Mouse (Mus musculus): ENCODE results near the gene Prkcd. TPM values are rescaled to one million over a fixed set of nuclear protein-coding genes. Genes with fewer than 3 reads are reported as not detected.
A peak's percentile ranks its signal among the peaks of the same experiment; 100 is the strongest.

Gene Prkcd
- polyA plus RNA-seq, 1 experiment from 2014 or later, result 35.7 TPM

- DNase-seq (ENCODE audit: low spot score), result no peak
- Histone ChIP-seq H3K36me3 (ENCODE audit: control insufficient read depth, insufficient read depth, low read length) (no peaks in the 10 kb centered on the region), H3K9me3 (ENCODE audit: control insufficient read depth, low read length) (no peaks in the 10 kb centered on the region), H3K4me3 (ENCODE audit: low read depth, low read length) (no peak overlapping the region), H3K27me3 (ENCODE audit: control insufficient read depth, insufficient read depth, low read length) (no peaks in the 10 kb centered on the region), H3K4me1 (ENCODE audit: control insufficient read depth, insufficient read depth, low read length) (no peaks in the 10 kb centered on the region), H3K9ac (ENCODE audit: low read length) (no peak overlapping the region), H3K27ac (replicated peaks; ENCODE audit: low read depth, low read length) (no peak overlapping the region), H3K4me2 (ENCODE audit: low read depth, severe bottlenecking) (no peak overlapping the region)
- WGBS, result 77% methylated on average over 5 of the region's 5 CpGs
- ATAC-seq (ENCODE audit: insufficient number of reproducible peaks, low FRiP score, low TSS enrichment, low read depth), result no peak
Measured at GRCm38 (mm10) chr14:30630811-30631576, 5.0 kb upstream of the Prkcd start.

GRCm38 (mm10) chr14:30629839-30630238, 3.8 kb upstream of the Prkcd start:
- H3K9ac ChIP-seq (ENCODE audit: low read length), result no peak overlapping the region
- no peak for DNase-seq (ENCODE audit: low spot score)
- no peaks in the 10 kb centered on the region for H3K27me3 ChIP-seq (ENCODE audit: control insufficient read depth, insufficient read depth, low read length)
- H3K4me2 ChIP-seq (ENCODE audit: low read depth, severe bottlenecking), result no peak overlapping the region
- H3K27ac ChIP-seq (replicated peaks; ENCODE audit: low read depth, low read length), result no peak overlapping the region
- no peak for ATAC-seq (ENCODE audit: insufficient number of reproducible peaks, low FRiP score, low TSS enrichment, low read depth)
- no peaks in the 10 kb centered on the region for H3K36me3 ChIP-seq (ENCODE audit: control insufficient read depth, insufficient read depth, low read length)
- WGBS, result 39% methylated on average over 4 of the region's 4 CpGs
- no peak overlapping the region for H3K4me3 ChIP-seq (ENCODE audit: low read depth, low read length)
- peaks cover 3% of the 10 kb centered on the region for H3K4me1 ChIP-seq (ENCODE audit: control insufficient read depth, insufficient read depth, low read length)
- no peaks in the 10 kb centered on the region for H3K9me3 ChIP-seq (ENCODE audit: control insufficient read depth, low read length)

GRCm38 (mm10) chr14:30628235-30628634, 2.2 kb upstream of the Prkcd start:
- no peaks in the 10 kb centered on the region for H3K9me3 ChIP-seq (ENCODE audit: control insufficient read depth, low read length)
- H3K9ac ChIP-seq (ENCODE audit: low read length), result no peak overlapping the region
- H3K36me3 ChIP-seq (ENCODE audit: control insufficient read depth, insufficient read depth, low read length), result no peaks in the 10 kb centered on the region
- H3K4me2 ChIP-seq (ENCODE audit: low read depth, severe bottlenecking), result no peak overlapping the region
- no peak for ATAC-seq (ENCODE audit: insufficient number of reproducible peaks, low FRiP score, low TSS enrichment, low read depth)
- no peak for DNase-seq (ENCODE audit: low spot score)
- no peak overlapping the region for H3K4me3 ChIP-seq (ENCODE audit: low read depth, low read length)
- no peaks in the 10 kb centered on the region for H3K27me3 ChIP-seq (ENCODE audit: control insufficient read depth, insufficient read depth, low read length)
- WGBS, result 88% methylated on average over 5 of the region's 5 CpGs
- peaks cover 5% of the 10 kb centered on the region for H3K4me1 ChIP-seq (ENCODE audit: control insufficient read depth, insufficient read depth, low read length)
- H3K27ac ChIP-seq (replicated peaks; ENCODE audit: low read depth, low read length), result no peak overlapping the region

- WGBS, result 57% methylated on average over 12 of the region's 12 CpGs
- Histone ChIP-seq H3K4me1 (ENCODE audit: control insufficient read depth, insufficient read depth, low read length) (peaks cover 5% of the 10 kb centered on the region), H3K4me2 (ENCODE audit: low read depth, severe bottlenecking) (peak overlapping the region; percentile 72), H3K36me3 (ENCODE audit: control insufficient read depth, insufficient read depth, low read length) (no peaks in the 10 kb centered on the region), H3K27me3 (ENCODE audit: control insufficient read depth, insufficient read depth, low read length) (no peaks in the 10 kb centered on the region), H3K9me3 (ENCODE audit: control insufficient read depth, low read length) (no peaks in the 10 kb centered on the region), H3K4me3 (ENCODE audit: low read depth, low read length) (peak overlapping the region; percentile 76), H3K9ac (ENCODE audit: low read length) (no peak overlapping the region), H3K27ac (replicated peaks; ENCODE audit: low read depth, low read length) (no peak overlapping the region)
- ATAC-seq (ENCODE audit: insufficient number of reproducible peaks, low FRiP score, low TSS enrichment, low read depth), result no peak
- DNase-seq (ENCODE audit: low spot score), result no peak
Measured at GRCm38 (mm10) chr14:30626756-30627742, 1.0 kb upstream of the Prkcd start.

GRCm38 (mm10) chr14:30625131-30625807, 741 bp downstream of the Prkcd start:
- no peak overlapping the region for H3K27ac ChIP-seq (replicated peaks; ENCODE audit: low read depth, low read length)
- ATAC-seq (ENCODE audit: insufficient number of reproducible peaks, low FRiP score, low TSS enrichment, low read depth), result peak; percentile 15; the same call in 1 of the 2 replicates
- WGBS, result under 1% methylated on average over 39 of the region's 39 CpGs

GRCm38 (mm10) chr14:30624277-30624721, 1.7 kb downstream of the Prkcd start:
- H3K9me3 ChIP-seq (ENCODE audit: control insufficient read depth, low read length), result no peaks in the 10 kb centered on the region
- peak overlapping the region; percentile 15; the same call in 1 of the 2 replicates for H3K4me2 ChIP-seq (ENCODE audit: low read depth, severe bottlenecking)
- no peaks in the 10 kb centered on the region for H3K36me3 ChIP-seq (ENCODE audit: control insufficient read depth, insufficient read depth, low read length)
- no peak overlapping the region for H3K27ac ChIP-seq (replicated peaks; ENCODE audit: low read depth, low read length)
- no peak for DNase-seq (ENCODE audit: low spot score)
- no peaks in the 10 kb centered on the region for H3K27me3 ChIP-seq (ENCODE audit: control insufficient read depth, insufficient read depth, low read length)
- no peak overlapping the region for H3K9ac ChIP-seq (ENCODE audit: low read length)
- H3K4me3 ChIP-seq (ENCODE audit: low read depth, low read length), result no peak overlapping the region
- H3K4me1 ChIP-seq (ENCODE audit: control insufficient read depth, insufficient read depth, low read length), result peaks cover 5% of the 10 kb centered on the region
- no peak for ATAC-seq (ENCODE audit: insufficient number of reproducible peaks, low FRiP score, low TSS enrichment, low read depth)
- WGBS, result 67% methylated on average over 8 of the region's 8 CpGs

More at GRCm38 (mm10) chr14:30625131-30625807, 741 bp downstream of the Prkcd start:
- no peaks in the 10 kb centered on the region for H3K36me3 ChIP-seq (ENCODE audit: control insufficient read depth, insufficient read depth, low read length)
- peak overlapping the region; percentile 76 for H3K4me3 ChIP-seq (ENCODE audit: low read depth, low read length)
- H3K9me3 ChIP-seq (ENCODE audit: control insufficient read depth, low read length), result no peaks in the 10 kb centered on the region
- peak; percentile 62 for DNase-seq (ENCODE audit: low spot score)
- peak overlapping the region; percentile 76 for H3K9ac ChIP-seq (ENCODE audit: low read length)
- H3K4me2 ChIP-seq (ENCODE audit: low read depth, severe bottlenecking), result peak overlapping the region; percentile 72
- H3K27me3 ChIP-seq (ENCODE audit: control insufficient read depth, insufficient read depth, low read length), result no peaks in the 10 kb centered on the region
- peaks cover 5% of the 10 kb centered on the region for H3K4me1 ChIP-seq (ENCODE audit: control insufficient read depth, insufficient read depth, low read length)

- H3K4me2 ChIP-seq (ENCODE audit: low read depth, severe bottlenecking), result no peak overlapping the region
- no peak overlapping the region for H3K27ac ChIP-seq (replicated peaks; ENCODE audit: low read depth, low read length)
- no peak overlapping the region for H3K4me3 ChIP-seq (ENCODE audit: low read depth, low read length)
- DNase-seq (ENCODE audit: low spot score), result no peak
- no peaks in the 10 kb centered on the region for H3K27me3 ChIP-seq (ENCODE audit: control insufficient read depth, insufficient read depth, low read length)
- no peak overlapping the region for H3K9ac ChIP-seq (ENCODE audit: low read length)
- H3K4me1 ChIP-seq (ENCODE audit: control insufficient read depth, insufficient read depth, low read length), result peaks cover 5% of the 10 kb centered on the region
- H3K9me3 ChIP-seq (ENCODE audit: control insufficient read depth, low read length), result no peaks in the 10 kb centered on the region
- no peaks in the 10 kb centered on the region for H3K36me3 ChIP-seq (ENCODE audit: control insufficient read depth, insufficient read depth, low read length)
- no peak for ATAC-seq (ENCODE audit: insufficient number of reproducible peaks, low FRiP score, low TSS enrichment, low read depth)
- WGBS, result 90% methylated on average over 8 of the region's 8 CpGs
Measured at GRCm38 (mm10) chr14:30622556-30622955, 3.5 kb downstream of the Prkcd start.

GRCm38 (mm10) chr14:30622130-30622529, 3.9 kb downstream of the Prkcd start:
- H3K27ac ChIP-seq (replicated peaks; ENCODE audit: low read depth, low read length), result no peak overlapping the region
- ATAC-seq (ENCODE audit: insufficient number of reproducible peaks, low FRiP score, low TSS enrichment, low read depth), result no peak
- no peaks in the 10 kb centered on the region for H3K27me3 ChIP-seq (ENCODE audit: control insufficient read depth, insufficient read depth, low read length)
- H3K4me1 ChIP-seq (ENCODE audit: control insufficient read depth, insufficient read depth, low read length), result peaks cover 5% of the 10 kb centered on the region
- no peak for DNase-seq (ENCODE audit: low spot score)
- 82% methylated on average over 7 of the region's 7 CpGs for WGBS
- no peaks in the 10 kb centered on the region for H3K36me3 ChIP-seq (ENCODE audit: control insufficient read depth, insufficient read depth, low read length)
- no peak overlapping the region for H3K9ac ChIP-seq (ENCODE audit: low read length)
- H3K4me3 ChIP-seq (ENCODE audit: low read depth, low read length), result no peak overlapping the region
- no peak overlapping the region for H3K4me2 ChIP-seq (ENCODE audit: low read depth, severe bottlenecking)
- H3K9me3 ChIP-seq (ENCODE audit: control insufficient read depth, low read length), result no peaks in the 10 kb centered on the region

All from limb, embryonic 11.5 days (tissue).